Mouse (Mus musculus) lung, embryonic 14.5 days (tissue): ENCODE data around the gene Cdh24. TPM values are rescaled to one million over a fixed set of nuclear protein-coding genes. Genes with fewer than 3 reads are reported as not detected.
A peak's percentile ranks its signal among the peaks of the same experiment; 100 is the strongest.

Experiments
- ATAC-seq: fragments of 200-750 bp; cut with Nextera tagmentation; 2 replicates; pipeline ENCODE4 v1.8.0; 2017; ENCODE audit warnings: mild to moderate bottlenecking, moderate TSS enrichment, moderate library complexity; ENCODE audit not compliant: insufficient read depth
- DNase-seq: peaks from one replicate; pipeline ENCODE4 v3.0.0-alpha.2; 2015
- H3K27ac ChIP-seq: fragments of 300-500 bp; sonication (generic); 2 replicates; pipeline ENCODE4 v1.5.1; 2014; ENCODE audit warnings: low read depth, mild to moderate bottlenecking, moderate library complexity
- H3K27me3 ChIP-seq: fragments of 300-500 bp; sonication (generic); 2 replicates; pipeline ENCODE4 v1.6.1; 2014; ENCODE audit warnings: low read length, control low read depth; ENCODE audit not compliant: insufficient read depth
- H3K36me3 ChIP-seq: fragments of 300-500 bp; sonication (generic); 2 replicates; pipeline ENCODE4 v1.6.1; 2014; ENCODE audit warnings: control low read depth; ENCODE audit not compliant: insufficient read depth
- H3K4me1 ChIP-seq: fragments of 300-500 bp; sonication (generic); 2 replicates; pipeline ENCODE4 v1.6.1; 2014; ENCODE audit warnings: antibody characterized with exemption, control low read depth; ENCODE audit not compliant: insufficient read depth
- H3K4me2 ChIP-seq: fragments of 300-500 bp; sonication (generic); 2 replicates; pipeline ENCODE4 v1.6.1; 2014; ENCODE audit warnings: mild to moderate bottlenecking
- H3K4me3 ChIP-seq: fragments of 300-500 bp; sonication (generic); 2 replicates; pipeline ENCODE4 v1.5.1; 2014; ENCODE audit warnings: low read depth, low read length
- H3K9ac ChIP-seq: fragments of 300-500 bp; sonication (generic); 2 replicates; pipeline ENCODE4 v1.6.1; 2014
- H3K9me3 ChIP-seq: fragments of 300-500 bp; sonication (generic); 2 replicates; pipeline ENCODE4 v1.6.1; 2016; ENCODE audit warnings: low read depth, low read length, control low read depth
- CTCF ChIP-seq: IDR thresholded peaks from 2 replicates; pipeline ENCODE4 v1.5.1; 2016; ENCODE audit warnings: antibody characterized with exemption, low read depth
- WGBS: fragments of 180-500 bp; shearing (Covaris S2); extraction: QIAGEN DNeasy Blood & Tissue Kit; methylation state at CpG from one replicate; pipeline ENCODE4 v1.1.7; 2014; 5-methylcytosine and 5-hydroxymethylcytosine counted together
- polyA plus RNA-seq: library from polyadenylated mRNA; unstranded; fragments of >200 nt; fragmentation: Nextera tagmentation; extraction: Ambion mirVana; gene quantifications from 2 replicates; pipeline ENCODE4 v1.2.1, GENCODE M21; 2014

Cdh24 gene
- polyA plus RNA-seq, 1 experiment from 2014 or later, result 5.4 TPM

GRCm38 (mm10) chr14:54652787-54653186 lies 11.6 kb upstream of the Cdh24 start:
- peak overlapping the region; percentile 82 for H3K27ac ChIP-seq
- no peak for ATAC-seq
- TF ChIP-seq CTCF, result no peak
- H3K9ac ChIP-seq, result peak overlapping the region; percentile 76
- WGBS, result 0% methylated on average over 7 of the region's 7 CpGs
- peaks cover 68% of the 10 kb centered on the region for H3K36me3 ChIP-seq
- peak overlapping the region; percentile 89 for H3K4me2 ChIP-seq
- no peaks in the 10 kb centered on the region for H3K27me3 ChIP-seq
- peak overlapping the region; percentile 64 for H3K4me3 ChIP-seq
- no peaks in the 10 kb centered on the region for H3K9me3 ChIP-seq
- DNase-seq, result peak; percentile 26
- 0 out of 2 replicates have a peak, but pooled peaks cover 9% of the 10 kb centered on the region for H3K4me1 ChIP-seq

GRCm38 (mm10) chr14:54651556-54651955 lies 10.4 kb upstream of the Cdh24 start:
- Histone ChIP-seq H3K4me1 (0 out of 2 replicates have a peak, but pooled peaks cover 9% of the 10 kb centered on the region), H3K27ac (no peak overlapping the region), H3K4me2 (peak overlapping the region; percentile 21), H3K9ac (no peak overlapping the region), H3K4me3 (no peak overlapping the region), H3K36me3 (peaks cover 68% of the 10 kb centered on the region), H3K27me3 (no peaks in the 10 kb centered on the region), H3K9me3 (no peaks in the 10 kb centered on the region)
- DNase-seq (no peak), ATAC-seq (no peak)
- no peak for TF ChIP-seq CTCF
- WGBS, result 66% methylated on average over 4 of the region's 4 CpGs

- H3K4me2 ChIP-seq, result no peak overlapping the region
- no peak overlapping the region for H3K27ac ChIP-seq
- H3K9me3 ChIP-seq, result no peaks in the 10 kb centered on the region
- H3K9ac ChIP-seq, result no peak overlapping the region
- DNase-seq (peak; percentile 99), ATAC-seq (peak; percentile 19)
- H3K27me3 ChIP-seq, result no peaks in the 10 kb centered on the region
- no peak overlapping the region for H3K4me3 ChIP-seq
- peaks cover 68% of the 10 kb centered on the region for H3K36me3 ChIP-seq
- peak; percentile 94 for TF ChIP-seq CTCF
- 0 out of 2 replicates have a peak, but pooled peaks cover 9% of the 10 kb centered on the region for H3K4me1 ChIP-seq
- WGBS, result 56% methylated on average over 23 of the region's 23 CpGs
Observed at GRCm38 (mm10) chr14:54650621-54651454, 9.7 kb upstream of the Cdh24 start.

- Histone ChIP-seq H3K27me3 (no peaks in the 10 kb centered on the region), H3K4me2 (no peak overlapping the region), H3K36me3 (peaks cover 89% of the 10 kb centered on the region), H3K9ac (no peak overlapping the region), H3K4me1 (0 out of 2 replicates have a peak, but pooled peaks cover 6% of the 10 kb centered on the region), H3K9me3 (no peaks in the 10 kb centered on the region), H3K4me3 (no peak overlapping the region), H3K27ac (no peak overlapping the region)
- ATAC-seq (no peak), DNase-seq (no peak)
- TF ChIP-seq CTCF, result no peak
- WGBS, result 78% methylated on average over 4 of the region's 4 CpGs
Observed at GRCm38 (mm10) chr14:54647900-54648299, 6.7 kb upstream of the Cdh24 start.

GRCm38 (mm10) chr14:54646898-54647636 lies 5.9 kb upstream of the Cdh24 start:
- Histone ChIP-seq H3K4me1 (no peaks in the 10 kb centered on the region), H3K36me3 (peaks cover 95% of the 10 kb centered on the region), H3K27me3 (no peaks in the 10 kb centered on the region), H3K9me3 (no peaks in the 10 kb centered on the region), H3K4me3 (no peak overlapping the region), H3K27ac (no peak overlapping the region), H3K4me2 (no peak overlapping the region), H3K9ac (no peak overlapping the region)
- DNase-seq (peak; percentile 41), ATAC-seq (no peak)
- TF ChIP-seq CTCF, result peak; percentile 46
- WGBS, result 80% methylated on average over 8 of the region's 8 CpGs

GRCm38 (mm10) chr14:54646455-54646854 lies 5.3 kb upstream of the Cdh24 start:
- Histone ChIP-seq H3K4me1 (no peaks in the 10 kb centered on the region), H3K4me2 (no peak overlapping the region), H3K4me3 (no peak overlapping the region), H3K36me3 (peaks cover 93% of the 10 kb centered on the region), H3K9me3 (no peaks in the 10 kb centered on the region), H3K9ac (no peak overlapping the region), H3K27ac (no peak overlapping the region), H3K27me3 (no peaks in the 10 kb centered on the region)
- ATAC-seq (no peak), DNase-seq (no peak)
- WGBS, result 90% methylated on average over 17 of the region's 17 CpGs
- no peak for TF ChIP-seq CTCF

- WGBS, result 71% methylated on average over 9 of the region's 9 CpGs
- DNase-seq, result no peak
Observed at GRCm38 (mm10) chr14:54644294-54644693, 3.1 kb upstream of the Cdh24 start.

More at GRCm38 (mm10) chr14:54644294-54644693, 3.1 kb upstream of the Cdh24 start:
- Histone ChIP-seq H3K36me3 (peaks cover 75% of the 10 kb centered on the region), H3K4me1 (peaks cover 5% of the 10 kb centered on the region), H3K27me3 (no peaks in the 10 kb centered on the region), H3K4me2 (no peak overlapping the region), H3K27ac (no peak overlapping the region), H3K9ac (no peak overlapping the region), H3K9me3 (no peaks in the 10 kb centered on the region), H3K4me3 (no peak overlapping the region)
- ATAC-seq, result no peak
- TF ChIP-seq CTCF, result no peak
